Mouse (Mus musculus) erythroblast, adult 5-6 weeks (primary cell): Measurements from ENCODE around the gene Sec16a. TPM values are rescaled to one million over a fixed set of nuclear protein-coding genes. Genes with fewer than 3 reads are reported as not detected.

Source experiments
- total RNA-seq, 2 experiments: library from RNA; stranded (forward) in 1 of 2; stranded (reverse) in 1 of 2; fragments of 150-400 nt in 1 of 2; fragments of 200-764, 138-1000 nt in 1 of 2; gene quantifications; 2 replicates each; pipeline versions ENCODE4 v1.2.3 to v1.2.4; 2015 to 2017; ENCODE audit warnings: low replicate concordance in 2 of 2

Gene Sec16a
- total RNA-seq, 2 experiments from 2014 or later, result 9.3 to 18.8 TPM

Other genes starting within 250 kb of the Sec16a start
- gene Lhx3, start 236.9 kb downstream of the Sec16a start, total RNA-seq (2015; ENCODE audit: low replicate concordance), result not detected in 2 replicates
- not detected in 2 replicates for gene Lhx3, start 236.9 kb downstream of the Sec16a start, total RNA-seq (2017; ENCODE audit: low replicate concordance)
- gene Qsox2, start 207.7 kb downstream of the Sec16a start, total RNA-seq (2015; ENCODE audit: low replicate concordance), result 1.7 and 2.1 TPM in 2 replicates
- 0.60 and 1.7 TPM in 2 replicates for gene Qsox2, start 207.7 kb downstream of the Sec16a start, total RNA-seq (2017; ENCODE audit: low replicate concordance)
- gene Ccdc187, start 150.7 kb downstream of the Sec16a start, total RNA-seq (2015; ENCODE audit: low replicate concordance), result not detected in 2 replicates
- not detected in 2 replicates for gene Ccdc187, start 150.7 kb downstream of the Sec16a start, total RNA-seq (2017; ENCODE audit: low replicate concordance)
- gene Gpsm1, start 129.7 kb downstream of the Sec16a start, total RNA-seq (2015; ENCODE audit: low replicate concordance), result 0.77 and 1.5 TPM in 2 replicates
- gene Gpsm1, start 129.7 kb downstream of the Sec16a start, total RNA-seq (2017; ENCODE audit: low replicate concordance), result 1.7 and 2.0 TPM in 2 replicates
- 2.7 TPM in 1 of 2 replicates, not detected in the other for gene Dnlz, start 93.1 kb downstream of the Sec16a start, total RNA-seq (2015; ENCODE audit: low replicate concordance)
- 1.1 and 2.0 TPM in 2 replicates for gene Dnlz, start 93.1 kb downstream of the Sec16a start, total RNA-seq (2017; ENCODE audit: low replicate concordance)
- 5.9 and 11.9 TPM in 2 replicates for gene Card9, start 84.3 kb downstream of the Sec16a start, total RNA-seq (2015; ENCODE audit: low replicate concordance)
- gene Card9, start 84.3 kb downstream of the Sec16a start, total RNA-seq (2017; ENCODE audit: low replicate concordance), result 20.4 and 32.5 TPM in 2 replicates
- 2.9 and 12.3 TPM in 2 replicates for gene Snapc4, start 64.6 kb downstream of the Sec16a start, total RNA-seq (2015; ENCODE audit: low replicate concordance)
- gene Snapc4, start 64.6 kb downstream of the Sec16a start, total RNA-seq (2017; ENCODE audit: low replicate concordance), result 0.85 and 7.4 TPM in 2 replicates
- gene Entr1, start 55.9 kb downstream of the Sec16a start, total RNA-seq (2015; ENCODE audit: low replicate concordance), result 17.8 and 25.0 TPM in 2 replicates
- gene Entr1, start 55.9 kb downstream of the Sec16a start, total RNA-seq (2017; ENCODE audit: low replicate concordance), result 17.3 and 19.2 TPM in 2 replicates
- 6.5 TPM in 2 replicates for gene Pmpca, start 55.9 kb downstream of the Sec16a start, total RNA-seq (2015; ENCODE audit: low replicate concordance)
- 12.1 and 24.0 TPM in 2 replicates for gene Pmpca, start 55.9 kb downstream of the Sec16a start, total RNA-seq (2017; ENCODE audit: low replicate concordance)
- gene Inpp5e, start 36.0 kb downstream of the Sec16a start, total RNA-seq (2015; ENCODE audit: low replicate concordance), result 4.0 and 4.6 TPM in 2 replicates
- 2.5 and 4.5 TPM in 2 replicates for gene Inpp5e, start 36.0 kb downstream of the Sec16a start, total RNA-seq (2017; ENCODE audit: low replicate concordance)
- gene Notch1, start 71.4 kb upstream of the Sec16a start, total RNA-seq (2015; ENCODE audit: low replicate concordance), result 7.3 and 10.0 TPM in 2 replicates
- 3.3 and 4.6 TPM in 2 replicates for gene Notch1, start 71.4 kb upstream of the Sec16a start, total RNA-seq (2017; ENCODE audit: low replicate concordance)
- 7.5 TPM in 1 of 2 replicates, not detected in the other for gene Egfl7, start 134.8 kb upstream of the Sec16a start, total RNA-seq (2015; ENCODE audit: low replicate concordance)
- 4.9 and 8.2 TPM in 2 replicates for gene Egfl7, start 134.8 kb upstream of the Sec16a start, total RNA-seq (2017; ENCODE audit: low replicate concordance)
- not detected in 2 replicates for gene Gm20532, start 141.4 kb upstream of the Sec16a start, total RNA-seq (2015; ENCODE audit: low replicate concordance)
- not detected in 2 replicates for gene Gm20532, start 141.4 kb upstream of the Sec16a start, total RNA-seq (2017; ENCODE audit: low replicate concordance)
- 17.1 and 32.7 TPM in 2 replicates for gene Agpat2, start 159.2 kb upstream of the Sec16a start, total RNA-seq (2015; ENCODE audit: low replicate concordance)
- gene Agpat2, start 159.2 kb upstream of the Sec16a start, total RNA-seq (2017; ENCODE audit: low replicate concordance), result 23.0 and 24.4 TPM in 2 replicates
- gene Fam69b, start 183.2 kb upstream of the Sec16a start, total RNA-seq (2015; ENCODE audit: low replicate concordance), result not detected in 2 replicates
- gene Fam69b, start 183.2 kb upstream of the Sec16a start, total RNA-seq (2017; ENCODE audit: low replicate concordance), result 0.34 TPM in 1 of 2 replicates, not detected in the other
- not detected in 2 replicates for gene Lcn4, start 226.1 kb upstream of the Sec16a start, total RNA-seq (2015; ENCODE audit: low replicate concordance)
- gene Lcn4, start 226.1 kb upstream of the Sec16a start, total RNA-seq (2017; ENCODE audit: low replicate concordance), result not detected in 2 replicates